Mouse (Mus musculus): ENCODE measurements at regions not wholly inside any gene's neighbourhood (a gene's known extent, or its start where the extent isn't known, plus 50 kb on each side); places are given as distances from the start of the nearest gene placed in this dataset.

DNA sequence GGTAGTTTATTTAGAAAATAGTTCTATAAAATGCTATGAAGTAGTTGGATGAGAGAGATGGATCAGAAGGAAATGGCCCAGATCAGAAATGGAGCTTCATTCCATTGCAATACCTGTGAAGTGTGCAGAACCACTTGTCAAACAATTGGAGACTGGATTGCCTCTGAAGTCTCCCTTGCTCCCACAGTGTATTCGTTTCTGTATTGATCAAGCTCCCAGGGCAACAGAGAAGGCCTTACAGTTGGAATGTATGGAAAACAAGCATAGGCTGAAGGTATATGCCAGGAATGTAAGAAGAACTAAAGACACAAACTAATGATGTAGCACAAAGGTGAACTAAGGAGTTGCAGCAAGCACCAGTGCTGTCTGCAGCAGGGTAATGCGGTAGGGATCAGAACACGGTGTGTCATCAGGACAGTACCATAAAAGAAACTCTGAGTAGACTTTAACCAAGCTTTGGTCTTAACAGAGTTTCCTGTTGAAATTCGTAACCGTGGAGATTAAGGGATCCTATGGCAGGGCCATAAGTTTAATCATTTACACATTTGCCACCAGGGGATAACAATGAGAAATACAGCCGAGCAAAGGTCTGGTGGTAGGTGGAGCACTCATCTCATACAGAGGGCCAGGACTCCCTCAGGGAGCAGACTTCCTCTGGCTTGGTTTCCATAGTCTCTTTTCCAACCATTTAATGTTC is 732.9 kb upstream of the 2610301B20Rik start:
- DNase-seq (ENCODE audit: low read depth, low spot score), result no peak

GRCm38 (mm10) chr4:10149911-10150310 is 724.4 kb upstream of the 2610301B20Rik start:
- no peak for DNase-seq (ENCODE audit: low read depth, low spot score)

- DNase-seq (ENCODE audit: low read depth, low spot score), result peak; percentile 47
Measured at GRCm38 (mm10) chr4:10150501-10150900, 723.8 kb upstream of the 2610301B20Rik start.

DNA sequence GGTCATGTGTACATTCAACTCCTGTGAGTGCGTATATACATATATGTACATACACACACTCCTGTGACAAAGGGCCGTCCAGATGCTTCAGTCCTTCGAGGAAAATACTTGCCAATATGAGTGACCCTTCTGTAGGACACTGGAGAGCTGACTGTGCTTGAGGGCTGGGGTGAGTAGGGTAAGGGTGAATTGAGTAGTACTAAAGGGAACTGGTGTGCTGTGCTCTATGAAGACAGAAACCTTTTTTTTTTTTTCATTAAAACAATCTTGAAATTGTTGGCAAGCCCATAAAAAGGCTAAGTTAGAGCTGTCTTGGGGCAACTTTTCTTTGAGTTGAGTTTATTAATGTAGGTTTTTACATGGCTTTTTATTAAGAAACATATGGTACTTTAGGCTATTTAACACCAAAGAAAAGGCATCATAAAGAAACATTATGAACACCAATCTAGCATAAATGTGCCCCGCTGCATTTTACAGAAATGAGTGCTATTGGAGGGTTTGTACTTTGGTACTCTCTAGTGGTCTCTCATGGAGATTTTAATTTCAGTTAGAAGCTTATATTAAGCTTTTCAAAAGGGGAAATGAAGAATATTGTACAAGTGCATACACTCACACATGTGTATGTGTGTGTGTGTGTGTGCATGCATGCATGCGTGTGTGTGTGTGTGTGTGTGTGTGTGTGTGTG is 718.5 kb upstream of the 2610301B20Rik start:
- DNase-seq (ENCODE audit: low read depth, low spot score), result no peak

DNA sequence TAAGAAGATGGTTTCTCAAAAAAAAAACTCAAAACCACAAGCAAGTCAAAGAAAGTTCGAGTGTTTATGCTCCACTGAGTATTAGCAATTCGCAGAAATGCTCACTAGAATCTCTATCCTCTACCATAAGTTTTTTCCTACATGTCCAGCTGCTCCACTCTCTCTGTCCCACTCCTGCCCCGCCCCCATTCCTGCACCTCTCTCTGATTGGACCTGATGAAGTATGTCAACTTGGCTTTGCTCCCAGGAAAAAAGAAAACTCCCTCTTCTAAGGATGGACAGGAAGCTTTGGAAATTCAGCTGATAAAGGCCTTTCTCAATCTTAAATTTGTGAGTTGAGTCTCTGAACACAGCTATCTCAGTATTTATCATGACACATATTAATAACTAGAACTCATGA is 684.4 kb upstream of the 2610301B20Rik start:
- no peak for DNase-seq (ENCODE audit: low read depth, low spot score)

GRCm38 (mm10) chr4:10197245-10197943 is 676.9 kb upstream of the 2610301B20Rik start:
- DNase-seq (ENCODE audit: low read depth, low spot score), result no peak

DNA sequence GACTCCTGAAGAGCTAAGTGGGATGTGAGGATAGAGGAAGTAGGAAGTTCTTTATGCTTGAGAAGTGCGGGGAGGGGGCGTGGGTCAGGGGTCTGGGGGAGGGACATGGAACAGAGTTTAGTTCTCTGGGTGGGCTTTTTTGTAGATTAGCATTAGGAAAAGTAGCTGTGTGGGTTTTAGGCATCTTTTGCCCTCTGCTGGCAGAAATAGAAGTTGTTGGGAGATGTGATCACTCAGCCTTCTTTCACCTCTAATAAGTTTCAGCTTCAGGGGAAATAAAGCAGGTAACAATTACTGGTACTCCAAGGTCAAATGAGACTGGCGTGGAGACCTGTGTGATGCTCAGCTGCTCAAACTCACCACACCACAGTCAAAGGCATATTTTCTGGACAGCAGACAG is 672.5 kb upstream of the 2610301B20Rik start:
- peak; percentile 3 for DNase-seq (ENCODE audit: low read depth, low spot score)

DNA sequence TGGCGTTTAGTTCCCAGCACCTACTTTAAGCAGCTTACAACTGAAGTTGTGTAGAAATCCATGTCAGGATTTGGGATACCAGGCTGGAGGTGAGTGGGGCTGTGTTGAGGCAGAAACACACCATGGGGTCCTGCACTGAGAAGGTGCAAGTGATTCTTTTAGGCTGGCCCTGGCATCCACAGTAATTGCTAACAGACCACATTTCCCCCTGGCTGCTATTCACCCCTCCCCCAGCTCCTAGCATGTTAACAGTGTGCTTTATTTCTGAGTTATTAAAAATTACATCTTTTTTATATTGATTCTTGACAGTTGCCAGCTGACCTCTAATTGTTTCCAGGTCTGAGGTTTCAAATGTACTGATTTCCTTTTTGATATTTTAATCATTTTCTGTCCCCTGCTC is 670.1 kb upstream of the 2610301B20Rik start:
- DNase-seq (ENCODE audit: low read depth, low spot score), result no peak

GRCm38 (mm10) chr4:10209324-10209923 is 664.9 kb upstream of the 2610301B20Rik start:
- DNase-seq (ENCODE audit: low read depth, low spot score), result no peak

DNA sequence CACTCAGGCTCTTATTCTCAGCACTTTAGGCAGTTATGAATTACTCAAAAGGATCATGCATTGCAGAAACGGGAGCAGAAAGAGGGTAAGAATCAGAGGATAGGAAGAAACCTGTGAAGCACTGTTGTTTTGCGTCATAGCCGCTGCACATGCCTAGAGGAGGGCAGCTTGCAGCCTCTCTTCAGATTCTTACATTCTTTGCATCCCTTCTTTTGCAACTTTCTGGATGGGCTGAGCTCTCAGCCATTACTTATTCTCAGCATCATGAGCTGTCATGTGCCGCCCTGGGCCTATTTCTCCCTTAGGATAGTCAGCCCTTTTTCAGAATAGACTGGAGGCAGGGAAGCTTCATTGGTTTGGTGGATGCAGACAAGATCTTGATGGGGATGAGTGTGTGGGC is 663.0 kb upstream of the 2610301B20Rik start:
- no peak for DNase-seq (ENCODE audit: low read depth, low spot score)

DNA sequence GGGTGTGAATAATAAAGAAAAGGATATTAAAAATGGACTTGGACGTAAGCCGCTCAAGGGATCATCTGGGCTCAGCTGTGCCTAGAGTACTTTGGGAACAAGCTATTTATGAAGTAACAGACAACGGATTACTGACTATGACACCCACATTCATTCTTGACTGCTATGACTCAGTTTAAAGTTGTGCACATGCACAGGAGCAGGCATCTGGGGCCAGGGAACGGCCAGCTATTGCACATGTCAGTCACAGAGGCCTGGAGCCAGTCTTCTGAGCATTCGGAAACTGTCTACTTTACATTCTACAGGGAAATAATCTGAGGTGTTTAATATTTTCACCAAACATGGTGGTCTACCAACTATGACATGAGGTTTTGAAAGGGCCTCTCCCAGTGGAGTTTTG is 639.0 kb upstream of the 2610301B20Rik start:
- no peak for DNase-seq (ENCODE audit: low read depth, low spot score)

- DNase-seq (ENCODE audit: low read depth, low spot score), result no peak
Measured at GRCm38 (mm10) chr4:10242117-10242516, 632.2 kb upstream of the 2610301B20Rik start.

DNA sequence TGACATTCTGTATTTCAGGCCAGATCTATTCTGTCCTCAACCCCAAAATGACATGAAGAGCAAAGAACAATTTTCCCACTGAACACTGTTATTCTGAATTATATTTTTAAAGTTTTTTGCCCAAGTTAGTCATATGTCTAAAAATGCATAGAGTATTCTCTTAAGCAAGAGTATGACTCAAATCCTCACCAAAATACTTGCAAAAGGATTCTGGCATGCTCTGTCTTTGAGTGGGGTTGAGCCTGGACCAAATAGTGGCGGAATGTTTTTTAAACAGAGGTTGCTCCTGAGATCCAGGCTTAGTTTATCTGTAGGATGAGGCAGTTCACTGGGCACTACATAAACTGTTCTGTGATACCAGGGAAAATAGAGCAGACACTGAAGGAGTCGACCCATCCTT is 631.4 kb upstream of the 2610301B20Rik start:
- DNase-seq (ENCODE audit: low read depth, low spot score), result no peak

- no peak for DNase-seq (ENCODE audit: low read depth, low spot score)
Measured at GRCm38 (mm10) chr4:10254029-10254690, 620.1 kb upstream of the 2610301B20Rik start.

- no peak for DNase-seq (ENCODE audit: low read depth, low spot score)
Measured at GRCm38 (mm10) chr4:10257537-10257936, 616.8 kb upstream of the 2610301B20Rik start.

GRCm38 (mm10) chr4:10260351-10260750 is 613.9 kb upstream of the 2610301B20Rik start:
- no peak for DNase-seq (ENCODE audit: low read depth, low spot score)

DNA sequence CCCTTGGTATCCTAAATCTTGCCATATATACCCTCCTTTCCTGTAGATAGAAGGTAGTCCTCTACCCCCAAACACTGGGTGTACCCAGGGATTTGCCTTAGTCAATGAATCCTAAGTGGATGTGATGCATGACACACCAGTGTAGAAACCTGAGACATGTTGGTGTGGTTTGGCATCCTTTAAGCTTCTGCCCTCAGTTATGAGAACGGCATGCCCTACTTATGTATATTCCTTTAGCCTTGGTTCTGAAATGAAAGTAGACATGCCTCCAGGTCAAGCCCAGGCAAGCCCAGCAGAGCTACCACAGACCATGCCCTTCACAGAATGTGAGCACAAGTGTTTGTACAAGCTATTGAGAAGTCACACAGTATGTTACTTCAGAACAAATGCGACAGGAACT is 608.4 kb upstream of the 2610301B20Rik start:
- DNase-seq (ENCODE audit: low read depth, low spot score), result no peak

GRCm38 (mm10) chr4:10285562-10285961 is 588.7 kb upstream of the 2610301B20Rik start:
- no peak for DNase-seq (ENCODE audit: low read depth, low spot score)

GRCm38 (mm10) chr4:10290326-10290725 is 584.0 kb upstream of the 2610301B20Rik start:
- peak; percentile 61 for DNase-seq (ENCODE audit: low read depth, low spot score)

DNA sequence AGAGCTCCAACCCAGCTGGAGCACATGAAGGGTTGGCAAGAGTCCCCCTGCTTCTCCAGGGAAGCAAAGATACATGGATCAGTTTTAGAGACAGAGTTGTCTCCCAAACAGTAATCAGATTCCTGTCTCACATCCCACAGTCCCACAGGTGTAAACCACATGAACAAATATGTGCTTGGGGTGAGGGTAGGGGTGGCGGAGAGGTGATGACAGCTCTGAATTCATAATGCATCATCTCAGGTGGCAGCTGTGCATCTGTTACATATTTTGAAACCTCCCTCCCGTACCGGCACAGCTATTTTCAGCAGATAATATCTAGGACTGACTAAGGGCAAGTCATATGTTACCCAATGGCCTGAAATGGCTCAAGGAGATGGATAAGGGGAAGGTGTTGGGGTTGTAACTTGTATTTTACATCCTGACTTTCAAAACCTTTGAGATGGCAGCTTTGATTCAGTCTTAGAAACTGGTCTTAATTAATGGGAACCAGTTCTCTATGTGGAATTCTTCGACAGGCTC is 579.2 kb upstream of the 2610301B20Rik start:
- DNase-seq (ENCODE audit: low read depth, low spot score), result no peak

GRCm38 (mm10) chr4:10296220-10296619 is 578.1 kb upstream of the 2610301B20Rik start:
- no peak for DNase-seq (ENCODE audit: low read depth, low spot score)

Data from R1 (cell line).